Mouse (Mus musculus) spleen, postnatal 10 days (tissue): ENCODE results near the gene Sec14l1.

Source experiments
- DNase-seq, 2 experiments: peaks; one replicate each; pipeline ENCODE4 v3.0.0; 2021 to 2022; ENCODE audit warnings: low spot score in 2 of 2

Gene Sec14l1

GRCm38 (mm10) chr11:117179902-117180301, 64.9 kb downstream of the Sec14l1 start:
- DNase-seq, result peak in 1 of 2 experiments; percentile 47

DNA sequence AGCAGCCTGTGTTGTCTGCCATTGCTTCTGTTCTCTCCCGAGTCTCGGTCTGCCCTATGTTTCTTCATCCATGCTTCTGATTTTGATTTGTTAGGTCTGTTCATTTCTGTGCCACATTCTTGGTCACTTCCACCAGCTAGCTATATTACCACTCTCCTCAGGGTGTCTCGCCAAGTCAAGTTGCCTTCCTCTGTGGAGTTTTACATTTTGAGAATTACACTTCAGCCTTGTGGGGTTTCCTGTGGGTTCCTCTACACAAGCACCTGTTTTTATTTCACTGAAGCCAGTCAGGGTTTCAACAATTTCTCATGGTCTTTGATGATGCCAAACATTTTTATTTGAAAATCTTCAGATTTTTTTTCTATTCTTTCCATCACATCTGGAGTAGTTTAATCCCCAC, 67.8 kb downstream of the Sec14l1 start:
- DNase-seq, result no peak

DNA sequence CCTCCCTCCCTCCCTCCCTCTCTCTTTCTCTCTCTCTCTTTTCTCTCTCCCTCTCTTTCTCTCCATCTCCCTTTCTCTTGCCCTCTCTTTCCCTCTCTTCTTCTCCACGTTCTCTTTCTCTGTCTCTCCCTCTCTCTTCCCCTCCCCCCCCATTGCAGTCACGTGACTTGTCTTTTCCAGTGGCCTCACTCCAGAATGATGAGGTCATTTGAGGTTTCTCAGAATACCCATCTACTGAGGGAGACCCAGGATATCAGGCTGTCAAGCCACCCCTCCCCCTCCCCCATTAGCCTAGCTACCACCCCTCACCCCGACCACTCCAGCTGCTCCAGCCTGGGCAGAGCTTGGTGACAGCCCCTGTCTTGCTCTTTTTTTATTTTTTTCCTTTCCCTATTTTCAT, 68.3 kb downstream of the Sec14l1 start:
- DNase-seq, result no peak

- no peak for DNase-seq
These were observed 68.9 kb downstream of the Sec14l1 start for GRCm38 (mm10) chr11:117183841-117184240.

GRCm38 (mm10) chr11:117185076-117185933, 70.3 kb downstream of the Sec14l1 start:
- DNase-seq, result no peak

GRCm38 (mm10) chr11:117191524-117191923, 76.6 kb downstream of the Sec14l1 start:
- DNase-seq, result no peak

DNA sequence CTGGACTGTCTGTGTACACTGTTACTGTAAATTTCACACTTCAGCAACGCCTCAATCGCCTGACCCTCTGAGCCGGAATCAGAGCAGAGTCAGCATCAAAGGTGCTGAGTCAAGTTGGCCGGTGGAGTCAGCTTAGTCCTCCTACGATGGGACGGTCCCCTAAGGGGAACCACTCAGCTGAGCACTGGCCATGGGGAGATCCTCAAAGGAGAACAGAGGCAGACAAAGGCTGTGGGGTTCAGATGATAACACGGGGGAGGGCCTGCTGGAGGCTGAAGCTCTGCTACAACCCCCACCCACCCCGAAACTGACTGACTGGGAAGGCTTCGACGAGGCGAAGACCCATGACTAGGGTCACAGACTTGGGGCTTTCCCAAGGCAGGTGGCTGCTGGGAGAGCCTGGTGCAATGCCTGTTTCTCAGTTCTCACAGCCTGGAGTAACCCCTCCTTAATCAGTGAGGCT, 79.5 kb downstream of the Sec14l1 start:
- DNase-seq, result no peak

GRCm38 (mm10) chr11:117195616-117196015, 80.6 kb downstream of the Sec14l1 start:
- no peak for DNase-seq

DNA sequence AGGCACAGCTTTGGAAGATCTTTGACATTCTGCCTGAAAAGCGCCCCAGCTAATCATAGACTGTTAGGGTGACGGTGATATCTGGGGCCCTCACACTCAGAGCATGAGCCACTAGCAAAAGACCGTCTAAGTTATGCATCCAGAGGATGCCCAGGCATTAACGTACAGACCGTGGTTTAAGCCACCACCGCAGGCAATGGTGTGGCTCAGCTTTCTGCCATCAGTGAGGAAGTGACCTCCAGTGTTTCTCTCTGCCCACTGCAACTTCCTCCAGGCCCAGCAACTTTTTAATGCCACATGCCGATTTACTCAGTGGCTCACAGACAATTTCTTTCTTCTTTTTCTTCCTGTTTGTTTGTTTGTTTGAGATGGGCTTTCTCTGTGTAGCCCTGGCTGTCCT, 81.7 kb downstream of the Sec14l1 start:
- DNase-seq, result no peak

GRCm38 (mm10) chr11:117198122-117198521, 83.2 kb downstream of the Sec14l1 start:
- no peak for DNase-seq

DNA sequence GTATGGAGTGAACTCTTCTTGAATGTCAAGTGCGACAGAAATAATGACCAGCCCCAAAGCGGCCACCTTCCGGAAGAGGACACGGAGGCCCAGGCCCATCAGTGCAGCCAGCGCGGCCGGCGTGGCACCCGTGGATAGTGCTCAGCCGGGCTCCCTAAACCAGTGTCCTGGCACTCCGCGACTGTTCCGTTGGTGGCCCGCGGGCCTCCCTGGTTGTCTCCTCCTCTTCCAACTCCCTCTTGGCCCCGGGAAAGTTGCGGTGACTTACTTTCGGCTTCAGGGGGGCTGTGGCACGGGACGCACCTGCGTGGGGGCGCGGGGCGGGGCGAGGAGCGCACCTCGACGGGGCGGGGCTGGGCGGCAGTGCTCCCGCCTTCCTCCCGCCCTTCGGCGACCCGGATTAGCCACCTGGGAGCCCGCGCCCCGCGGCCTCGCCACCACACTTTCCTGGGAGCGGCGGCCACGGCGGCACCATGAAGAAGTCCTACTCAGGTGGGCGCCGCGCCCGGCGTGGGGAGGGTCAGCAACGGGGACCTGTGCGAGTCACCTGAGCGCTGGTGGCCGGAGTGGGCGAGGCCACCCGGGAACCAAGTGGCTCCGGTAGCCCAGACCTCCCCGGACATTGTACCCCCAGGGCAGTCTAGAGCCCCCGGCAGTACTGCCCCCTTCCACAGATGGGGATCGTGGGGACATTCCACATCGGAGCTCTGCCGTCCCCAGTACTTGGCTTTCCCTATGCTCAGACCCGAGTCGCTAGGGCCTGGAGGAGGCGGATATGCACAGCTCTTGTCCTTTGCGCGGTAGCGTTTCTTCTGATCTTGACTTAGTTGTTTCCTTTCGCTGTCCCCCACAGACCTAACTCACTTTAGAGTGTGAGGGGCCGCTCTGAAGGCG, 84.6 kb downstream of the Sec14l1 start, which contains the start of gene Sept9:
Gene Sept9 (plus strand): TSS at position 380 of the 894 bp plus-strand sequence.
- DNase-seq, result no peak

DNA sequence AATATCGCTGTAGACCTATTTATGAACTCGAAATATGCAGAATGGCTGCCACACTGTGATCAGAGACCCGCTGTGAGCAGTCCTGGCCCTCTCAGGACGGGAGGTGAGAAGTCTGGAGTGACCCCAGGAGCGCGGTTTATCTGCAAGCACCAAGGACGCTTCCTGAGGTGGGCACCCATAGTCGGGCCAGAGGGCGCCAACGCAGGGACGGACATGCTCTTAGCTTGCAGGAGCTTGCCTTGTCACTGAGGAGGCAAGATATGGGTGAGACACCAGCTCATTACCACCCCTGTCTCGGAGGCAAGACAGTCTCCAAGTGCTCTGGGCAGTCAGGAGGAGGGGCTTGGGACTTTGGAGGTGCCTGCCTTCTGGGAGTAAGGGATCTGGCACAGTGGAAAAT, 86.9 kb downstream of the Sec14l1 start:
- no peak for DNase-seq

GRCm38 (mm10) chr11:117204606-117205005, 89.6 kb downstream of the Sec14l1 start:
- no peak for DNase-seq

DNA sequence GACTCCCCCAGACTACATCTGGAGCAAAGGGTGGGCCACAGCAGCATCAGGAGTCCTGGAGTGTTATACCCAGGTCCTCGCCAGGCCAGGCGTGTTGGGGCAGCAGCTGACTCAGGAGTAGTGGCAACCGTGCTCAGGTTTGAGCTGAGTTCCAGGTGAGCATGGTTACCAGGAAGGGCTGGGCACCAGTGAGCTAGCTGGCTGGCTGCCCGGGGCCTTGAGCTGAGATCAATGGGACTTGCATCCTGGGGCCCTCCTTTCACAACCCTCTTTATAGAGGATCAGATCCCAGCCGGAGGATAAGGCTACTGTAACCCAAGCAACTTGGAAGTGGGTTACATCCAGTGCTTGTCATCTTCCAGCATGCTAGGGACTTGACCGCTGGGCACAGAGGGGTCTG, 90.1 kb downstream of the Sec14l1 start:
- DNase-seq, result no peak

DNA sequence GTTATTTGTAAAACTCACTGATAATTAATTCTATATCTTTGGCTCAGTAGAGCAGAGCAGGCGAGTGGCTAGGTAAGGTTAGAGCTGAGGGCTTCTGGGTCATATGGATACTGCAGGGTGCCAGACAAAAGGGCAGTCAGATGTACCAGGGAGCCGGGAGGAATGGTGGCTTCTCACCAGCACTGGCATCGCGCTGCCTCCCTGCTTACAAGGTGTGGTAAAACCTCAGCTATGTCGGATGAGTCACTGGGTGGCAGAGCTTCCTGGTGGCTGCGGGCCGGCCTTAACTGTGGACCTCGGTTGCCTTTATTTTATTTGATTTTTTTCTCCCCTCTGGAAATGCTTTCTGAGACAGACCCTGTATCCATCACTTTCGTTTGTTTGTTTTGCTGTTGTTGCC, 90.5 kb downstream of the Sec14l1 start:
- no peak for DNase-seq

DNA sequence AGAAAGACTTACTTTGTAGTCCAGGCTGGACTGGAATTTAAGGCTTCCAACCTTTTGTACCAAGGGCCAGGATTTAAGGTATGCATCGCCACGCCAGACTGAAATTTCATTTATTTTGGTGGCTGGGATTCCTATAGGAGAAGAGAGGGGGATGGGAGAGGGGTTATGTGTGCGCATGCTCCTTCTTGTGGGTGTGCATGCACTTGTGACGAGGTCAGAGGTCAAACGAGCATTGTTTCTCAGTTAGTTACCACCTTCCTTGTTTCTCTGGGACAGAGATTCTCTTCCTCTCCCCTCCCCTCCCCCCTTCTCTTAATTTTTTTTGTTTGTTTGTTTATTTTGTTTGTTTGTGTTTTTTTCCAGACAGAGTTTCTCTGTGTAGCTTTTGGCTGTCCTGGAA, 92.5 kb downstream of the Sec14l1 start:
- DNase-seq, result no peak

GRCm38 (mm10) chr11:117208151-117208673, 93.2 kb downstream of the Sec14l1 start:
- DNase-seq, result no peak
